Mouse (Mus musculus) megakaryocyte-erythroid progenitor cell, adult 5-6 weeks (primary cell): ENCODE measurements around the gene Clvs2. TPM values are rescaled to one million over a fixed set of nuclear protein-coding genes. Genes with fewer than 3 reads are reported as not detected.

ENCODE experiments used
- ATAC-seq: replicated peaks from 2 replicates; pipeline ENCODE4 v1.8.0; 2016; ENCODE audit warnings: mild to moderate bottlenecking, inconsistent platforms; ENCODE audit not compliant: severe bottlenecking, poor library complexity, low FRiP score, low TSS enrichment
- total RNA-seq, 2 experiments: library from RNA; stranded (forward) in 1 of 2; stranded (reverse) in 1 of 2; fragments of 200-1000, 215-1000 nt in 1 of 2; fragments of >200 nt in 1 of 2; fragmentation: Nextera tagmentation in 1 of 2; gene quantifications; 2 replicates each; pipeline ENCODE4 v1.2.3; 2014 to 2017

The Clvs2 gene
- total RNA-seq (2014; fragmentation: Nextera tagmentation) (not detected in 2 replicates), total RNA-seq (2017) (not detected in 2 replicates)

DNA sequence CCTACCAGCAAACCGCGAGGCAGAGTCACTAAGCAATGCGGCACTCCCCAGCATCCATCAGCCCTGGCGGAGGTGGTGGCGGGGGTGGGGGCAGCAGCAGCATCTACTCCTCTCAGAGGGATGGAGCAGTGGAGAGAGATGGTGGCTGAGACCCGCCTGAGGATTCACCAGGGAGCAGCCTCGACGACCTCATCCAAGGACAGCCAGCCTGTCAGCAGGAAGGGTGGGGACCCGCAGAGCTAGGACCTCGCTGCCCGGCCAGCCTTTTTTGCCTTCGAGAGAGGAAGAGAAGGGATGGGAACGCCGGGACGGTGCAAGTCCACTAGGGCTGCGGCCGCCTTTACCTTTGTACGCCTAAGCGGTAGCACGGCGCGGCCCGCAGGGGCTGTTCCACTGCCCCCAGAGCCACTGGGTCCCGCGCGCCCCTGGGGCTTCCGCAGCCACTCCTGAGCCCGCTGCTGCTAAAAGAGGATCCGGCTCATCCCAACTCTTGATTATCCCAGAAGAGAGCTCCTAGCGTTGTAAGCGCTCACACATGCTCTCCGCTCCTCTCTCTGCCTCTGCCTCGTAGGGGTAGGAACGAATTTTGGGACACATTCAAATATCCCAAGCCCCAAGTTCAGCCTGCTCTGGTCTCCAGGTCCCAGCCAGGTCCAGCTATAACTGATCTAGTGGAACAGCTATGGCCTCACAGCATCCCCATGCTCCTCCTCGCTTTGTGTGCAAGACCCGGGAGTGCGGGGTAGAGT, at the start of gene Clvs2:
TSS of gene Clvs2 (minus strand) at position 639 of the 749 bp plus-strand sequence.
- ATAC-seq, result no peak

DNA sequence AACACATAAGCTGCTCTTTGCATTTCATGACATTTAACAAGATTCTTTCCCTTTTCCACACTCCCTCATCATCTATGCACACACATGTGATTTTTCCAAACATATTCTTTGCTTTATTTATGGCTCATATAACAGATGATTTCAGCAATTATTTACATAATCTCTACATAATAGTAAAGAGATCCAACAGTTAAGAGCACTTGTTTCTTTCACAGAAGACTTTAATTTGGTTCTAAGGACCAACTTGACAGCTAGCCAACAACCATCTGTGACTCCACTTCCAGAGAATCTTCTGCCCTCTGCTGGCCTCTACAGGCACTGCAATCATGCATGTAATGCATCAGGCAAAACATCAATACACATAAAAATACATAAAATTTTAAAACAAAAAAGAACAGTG, 28.6 kb upstream of the Clvs2 start:
- no peak for ATAC-seq

DNA sequence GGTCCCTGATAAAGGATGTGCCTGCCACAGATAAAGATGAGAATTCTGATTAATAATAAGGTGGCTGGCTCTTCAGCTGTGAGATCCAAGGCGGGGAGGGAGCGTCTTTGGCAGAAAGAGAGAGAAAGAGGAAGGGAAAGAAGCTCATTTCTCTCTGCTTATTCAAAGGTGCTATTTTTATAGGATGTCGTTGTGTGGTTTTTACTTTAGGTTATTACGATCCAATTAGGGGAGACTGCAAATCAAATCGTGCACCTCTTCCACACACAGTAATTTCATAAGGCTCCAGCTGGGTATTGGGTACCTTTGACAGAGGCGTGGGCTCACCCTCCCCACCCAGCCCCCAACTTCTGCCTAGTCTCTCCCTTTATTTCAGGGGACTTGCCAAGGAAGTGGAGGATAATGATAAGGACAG, 985 bp downstream of the Clvs2 start:
- ATAC-seq, result no peak

DNA sequence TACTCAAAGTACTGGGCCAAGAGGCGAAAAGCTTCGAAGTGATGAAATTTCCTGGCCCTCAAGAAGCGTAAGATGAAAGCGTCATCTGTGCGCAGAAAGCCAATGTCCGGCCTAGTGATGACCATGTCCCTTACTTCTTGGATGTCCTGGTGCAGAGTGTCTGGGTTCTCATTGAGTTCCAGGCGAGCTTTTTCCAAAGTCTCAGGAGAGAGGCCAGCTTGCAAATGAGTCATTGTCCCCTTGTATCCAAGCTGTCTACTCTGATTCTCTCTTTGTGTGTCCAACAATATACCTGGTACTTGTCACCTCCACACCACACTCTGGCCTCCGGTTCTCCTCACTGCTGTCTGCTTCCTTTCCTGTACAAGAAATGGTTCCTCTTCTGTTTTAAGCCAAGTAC, 1.9 kb downstream of the Clvs2 start:
- no peak for ATAC-seq

GRCm38 (mm10) chr10:33616207-33616606, 8.4 kb downstream of the Clvs2 start:
- no peak for ATAC-seq

GRCm38 (mm10) chr10:33613197-33613596, 11.4 kb downstream of the Clvs2 start:
- no peak for ATAC-seq

- no peak for ATAC-seq
Measured at GRCm38 (mm10) chr10:33592732-33593131, 31.8 kb downstream of the Clvs2 start.

- ATAC-seq, result no peak
Measured at GRCm38 (mm10) chr10:33588800-33589199, 35.8 kb downstream of the Clvs2 start.

DNA sequence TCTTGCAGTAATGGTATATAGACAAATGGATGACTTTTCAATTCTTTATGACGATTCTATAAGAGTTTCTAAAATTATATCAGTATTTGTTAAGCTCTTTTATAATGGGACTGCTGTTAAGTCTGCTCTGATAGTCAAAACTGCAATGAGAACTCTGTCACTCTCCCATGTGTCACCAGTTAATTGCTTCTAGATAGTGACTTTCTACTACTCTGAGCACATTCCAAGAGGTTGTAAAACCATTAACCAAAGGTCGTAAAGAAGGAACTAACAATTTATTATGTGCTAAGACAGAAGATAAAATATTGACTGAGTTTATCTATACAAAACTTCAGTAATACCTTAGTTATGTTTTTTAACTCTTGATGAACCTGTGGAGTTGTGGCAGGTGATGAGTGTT, 37.5 kb downstream of the Clvs2 start:
- ATAC-seq, result no peak

DNA sequence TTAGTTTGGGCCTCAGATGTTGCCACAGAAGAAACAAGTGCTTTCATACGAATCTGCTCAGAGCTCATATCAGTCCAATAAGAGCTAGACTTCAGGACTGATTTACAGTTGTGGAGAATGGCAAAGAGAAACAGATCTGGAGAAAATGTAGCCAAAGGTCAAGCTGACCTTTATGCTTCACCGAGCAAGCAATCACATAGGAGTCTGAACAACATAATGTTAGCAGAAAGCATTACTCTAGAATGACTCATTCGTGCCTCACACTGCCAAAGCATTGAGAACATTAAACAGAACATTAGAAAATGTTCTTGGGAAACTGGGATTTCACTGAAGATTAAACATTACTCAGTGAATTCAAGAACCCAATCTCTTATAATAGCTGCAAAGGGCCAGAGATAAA, 66.5 kb downstream of the Clvs2 start:
- no peak for ATAC-seq

- ATAC-seq, result no peak
Measured at GRCm38 (mm10) chr10:33540331-33540730, 84.2 kb downstream of the Clvs2 start.

Other genes with a start within 250 kb of the Clvs2 start
- gene Sult3a2, start 161.9 kb upstream of the Clvs2 start, total RNA-seq (2014; fragmentation: Nextera tagmentation), result not detected in 2 replicates
- gene Sult3a2, start 161.9 kb upstream of the Clvs2 start, total RNA-seq (2017), result not detected in 2 replicates
- gene Sult3a1, start 233.0 kb upstream of the Clvs2 start, total RNA-seq (2014; fragmentation: Nextera tagmentation), result not detected in 2 replicates
- gene Sult3a1, start 233.0 kb upstream of the Clvs2 start, total RNA-seq (2017), result not detected in 2 replicates